Mouse (Mus musculus) MEL (cell line): ENCODE data around the gene Nfix.

ENCODE experiments used
- HCFC1 ChIP-seq: IDR thresholded peaks from 2 replicates; pipeline ENCODE4 v1.6.1; 2012; ENCODE audit warnings: low read depth, mild to moderate bottlenecking, inconsistent platforms, low read length, improper control_type of control experiment, moderate library complexity
- MEF2A ChIP-seq: IDR thresholded peaks from 2 replicates; pipeline ENCODE4 v1.6.1; 2014; ENCODE audit warnings: low read depth, mild to moderate bottlenecking, inconsistent platforms, low read length, improper control_type of control experiment; ENCODE audit not compliant: poor library complexity, insufficient replicate concordance, severe bottlenecking; ENCODE audit errors: extremely low read depth
- TAL1 ChIP-seq: IDR thresholded peaks from 2 replicates; pipeline ENCODE4 v1.6.1; 2012; ENCODE audit warnings: mild to moderate bottlenecking, inconsistent platforms, low read length, moderate library complexity, mixed read lengths
- ZNF384 ChIP-seq: IDR thresholded peaks from 2 replicates; pipeline ENCODE4 v1.6.1; 2012; ENCODE audit warnings: low read depth, mild to moderate bottlenecking, inconsistent platforms, low read length, improper control_type of control experiment

GRCm38 (mm10) chr8:84728474-84728873 is 71.7 kb downstream of the Nfix start:
- no peak for TF ChIP-seq MEF2A
- TF ChIP-seq ZNF384: no peak
- TF ChIP-seq HCFC1: no peak
- no peak for TF ChIP-seq TAL1
